Mouse (Mus musculus) limb, embryonic 10.5 days (tissue): ENCODE data around the gene Slc12a7. TPM values are rescaled to one million over a fixed set of nuclear protein-coding genes. Genes with fewer than 3 reads are reported as not detected.
A peak's percentile ranks its signal among the peaks of the same experiment; 100 is the strongest.

Source experiments
- DNase-seq: peaks from one replicate; pipeline ENCODE4 v3.0.0-alpha.2; 2017; ENCODE audit warnings: low spot score
- H3K27ac ChIP-seq: fragments of 300-500 bp; sonication (generic); 2 replicates; pipeline ENCODE4 v1.5.1; 2016; ENCODE audit warnings: mild to moderate bottlenecking
- H3K27me3 ChIP-seq: fragments of 300-500 bp; sonication (generic); 2 replicates; pipeline ENCODE4 v1.6.1; 2016; ENCODE audit warnings: low read depth, mild to moderate bottlenecking; ENCODE audit not compliant: poor library complexity, severe bottlenecking
- H3K36me3 ChIP-seq: fragments of 300-500 bp; sonication (generic); 2 replicates; pipeline ENCODE4 v1.6.1; 2016; ENCODE audit warnings: mild to moderate bottlenecking, moderate library complexity
- H3K4me1 ChIP-seq: fragments of 300-500 bp; sonication (generic); 2 replicates; pipeline ENCODE4 v1.6.1; 2016
- H3K4me3 ChIP-seq: fragments of 300-500 bp; sonication (generic); 2 replicates; pipeline ENCODE4 v1.5.1; 2016; ENCODE audit warnings: mild to moderate bottlenecking, moderate library complexity
- H3K9me3 ChIP-seq: fragments of 300-500 bp; sonication (generic); replicated peaks from 2 replicates; pipeline ENCODE4 v1.6.1; 2016; ENCODE audit warnings: mild to moderate bottlenecking
- WGBS: fragments of 180-500 bp; shearing (Covaris S2); methylation state at CpG from one replicate; pipeline ENCODE4 v1.1.7; 2016; 5-methylcytosine and 5-hydroxymethylcytosine counted together
- polyA plus RNA-seq: library from polyadenylated mRNA; unstranded; fragments of >200 nt; fragmentation: Nextera tagmentation; extraction: Ambion mirVana; gene quantifications from 2 replicates; pipeline ENCODE4 v1.2.1, GENCODE M21; 2016

Slc12a7 gene
- polyA plus RNA-seq: 49.5 and 59.6 TPM in 2 replicates

DNA sequence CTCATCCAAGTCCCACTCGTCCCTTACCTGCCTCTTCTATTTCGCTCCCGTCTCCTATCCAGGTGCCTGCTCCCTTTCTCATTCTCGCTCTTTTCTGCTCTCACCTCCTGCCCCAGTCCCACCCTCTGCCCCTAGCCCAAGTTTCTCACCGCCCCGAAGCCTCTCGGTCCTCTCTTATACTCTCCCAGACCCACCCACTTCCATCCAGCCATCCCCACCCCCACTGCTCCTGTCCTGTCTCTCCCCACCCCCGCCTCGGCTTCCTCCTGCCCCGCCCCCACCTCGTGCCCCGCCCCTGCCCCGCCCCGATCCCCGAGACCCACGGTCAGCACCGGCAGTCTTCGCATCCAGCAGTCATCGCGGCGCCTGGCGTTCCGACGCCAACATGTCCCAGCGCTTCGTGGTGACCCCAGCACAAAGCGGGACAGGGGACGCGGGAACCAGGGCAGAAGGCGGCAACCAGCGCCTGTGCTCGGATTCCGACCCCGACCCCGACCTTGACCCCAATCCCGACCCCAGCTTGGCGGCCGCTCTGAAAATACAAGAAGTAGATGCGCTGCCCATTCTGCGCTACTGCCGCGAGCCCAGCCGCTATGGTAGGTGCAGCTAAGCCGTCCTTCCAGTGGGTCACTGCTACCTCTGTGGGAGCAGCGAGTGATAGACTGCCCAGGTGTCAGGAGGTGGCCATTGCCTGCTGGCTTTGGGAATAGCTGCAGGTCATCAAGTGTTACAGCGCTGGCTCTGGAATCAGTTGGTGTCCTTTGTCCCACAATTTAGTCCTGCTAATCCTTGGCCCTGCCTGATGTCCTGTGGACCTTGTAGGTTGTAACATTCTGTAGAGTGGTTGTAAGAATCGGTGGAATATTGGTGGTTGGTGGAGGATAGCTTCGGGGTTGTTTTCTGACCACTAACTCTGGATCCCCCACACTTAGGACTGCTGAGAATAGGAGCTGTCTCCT, at the start of gene Slc12a7:
Gene Slc12a7 (plus strand): TSS at position 353 of the 959 bp plus-strand sequence.
- Histone ChIP-seq H3K27ac (peak within 1 kb of the TSS; percentile 78), H3K27me3 (peaks cover 57% of the 10 kb centered on the region), H3K36me3 (no peaks in the 10 kb centered on the region), H3K4me1 (peaks cover 14% of the 10 kb centered on the region), H3K9me3 (no peaks in the 10 kb centered on the region), H3K4me3 (peak within 1 kb of the TSS; percentile 62)
- WGBS: 4% methylated on average over 48 of the region's 48 CpGs
- peak; percentile 76 for DNase-seq

DNA sequence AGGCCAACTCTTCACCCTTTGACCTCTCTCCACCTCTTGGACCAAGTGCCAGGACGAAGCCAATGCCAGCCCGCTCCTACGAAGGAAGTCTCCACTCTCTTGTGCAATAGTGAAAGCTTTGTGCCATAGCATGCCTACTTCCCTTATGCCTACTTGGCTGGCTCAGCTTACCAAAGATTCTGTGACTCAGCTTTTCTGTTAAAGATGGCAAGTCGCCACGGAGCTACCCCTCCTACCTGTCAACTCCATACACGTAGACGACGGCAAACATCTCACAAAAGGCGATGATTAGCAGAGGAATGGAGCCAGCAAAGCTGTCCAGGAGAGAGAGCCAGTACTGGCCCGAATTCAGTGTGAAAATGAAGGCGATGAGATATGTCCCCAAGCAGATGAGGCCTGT, 49.2 kb upstream of the Slc12a7 start:
- H3K9me3 ChIP-seq: no peaks in the 10 kb centered on the region
- H3K4me3 ChIP-seq: no peak overlapping the region
- DNase-seq: no peak
- H3K27ac ChIP-seq: no peak overlapping the region
- H3K36me3 ChIP-seq: no peaks in the 10 kb centered on the region
- H3K4me1 ChIP-seq: no peaks in the 10 kb centered on the region
- WGBS: 93% methylated on average over 11 of the region's 11 CpGs
- no peaks in the 10 kb centered on the region for H3K27me3 ChIP-seq

DNA sequence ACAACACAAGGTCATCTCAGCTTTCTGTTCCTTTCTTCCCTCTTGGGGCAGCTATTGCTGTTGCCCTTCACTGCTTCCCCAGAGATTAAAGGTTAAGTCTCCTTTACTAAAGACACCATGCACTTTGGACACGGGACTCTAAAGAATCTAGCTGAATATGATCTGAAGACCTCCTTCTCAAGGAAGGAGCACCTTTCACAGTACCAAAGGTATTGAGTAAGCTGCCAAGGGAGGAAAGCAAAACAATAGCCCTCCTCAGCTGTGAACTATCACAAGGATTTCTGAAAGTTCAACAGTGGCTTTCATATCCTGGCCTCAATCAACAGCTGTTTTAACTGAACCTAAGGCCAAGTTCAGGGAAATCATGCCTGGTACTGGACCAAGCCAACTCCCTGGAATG, 48.5 kb upstream of the Slc12a7 start:
- DNase-seq: no peak
- no peak overlapping the region for H3K27ac ChIP-seq
- H3K4me3 ChIP-seq: no peak overlapping the region
- no peaks in the 10 kb centered on the region for H3K36me3 ChIP-seq
- no peaks in the 10 kb centered on the region for H3K9me3 ChIP-seq
- H3K27me3 ChIP-seq: no peaks in the 10 kb centered on the region
- no peaks in the 10 kb centered on the region for H3K4me1 ChIP-seq
- WGBS: 89% methylated on average over 1 of the region's 1 CpGs

- H3K4me1 ChIP-seq: no peaks in the 10 kb centered on the region
- 86% methylated on average over 6 of the region's 6 CpGs for WGBS
- H3K4me3 ChIP-seq: no peak overlapping the region
- no peak overlapping the region for H3K27ac ChIP-seq
- H3K36me3 ChIP-seq: no peaks in the 10 kb centered on the region
- no peaks in the 10 kb centered on the region for H3K27me3 ChIP-seq
- H3K9me3 ChIP-seq: no peaks in the 10 kb centered on the region
- DNase-seq: no peak
Observed at GRCm38 (mm10) chr13:73685502-73685901, 47.4 kb upstream of the Slc12a7 start.

DNA sequence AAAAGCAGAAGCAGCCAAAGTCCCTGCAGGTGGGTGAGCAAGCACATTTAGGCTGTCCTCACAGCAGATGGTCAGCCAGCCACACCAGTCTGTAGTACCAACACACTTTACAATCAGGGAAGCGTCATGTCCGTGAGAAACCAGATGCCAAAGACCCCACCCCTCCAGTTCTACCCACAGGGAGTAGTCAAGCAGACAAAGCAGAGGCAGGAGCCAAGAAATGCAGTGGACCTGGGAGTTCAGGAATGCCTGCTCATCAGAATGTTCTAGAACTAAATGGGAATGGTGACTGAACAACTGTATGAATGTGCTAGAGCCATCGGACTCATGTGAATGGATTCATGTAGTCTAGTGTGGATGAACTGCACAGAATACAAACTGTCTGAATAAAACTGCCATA, 45.3 kb upstream of the Slc12a7 start:
- no peak for DNase-seq
- no peak overlapping the region for H3K27ac ChIP-seq
- 67% methylated on average over 3 of the region's 3 CpGs for WGBS

GRCm38 (mm10) chr13:73688934-73689333, 44.0 kb upstream of the Slc12a7 start:
- H3K9me3 ChIP-seq: no peaks in the 10 kb centered on the region
- no peaks in the 10 kb centered on the region for H3K27me3 ChIP-seq
- H3K4me1 ChIP-seq: 0 out of 2 replicates have a peak, but pooled peaks cover 3% of the 10 kb centered on the region
- H3K27ac ChIP-seq: no peak overlapping the region
- WGBS: 82% methylated on average over 4 of the region's 4 CpGs
- no peak for DNase-seq
- H3K4me3 ChIP-seq: no peak overlapping the region
- no peaks in the 10 kb centered on the region for H3K36me3 ChIP-seq

More for the DNA sequence above, 45.3 kb upstream of the Slc12a7 start:
- Histone ChIP-seq H3K36me3 (no peaks in the 10 kb centered on the region), H3K4me1 (0 out of 2 replicates have a peak, but pooled peaks cover 3% of the 10 kb centered on the region), H3K9me3 (no peaks in the 10 kb centered on the region), H3K4me3 (no peak overlapping the region), H3K27me3 (no peaks in the 10 kb centered on the region)

DNA sequence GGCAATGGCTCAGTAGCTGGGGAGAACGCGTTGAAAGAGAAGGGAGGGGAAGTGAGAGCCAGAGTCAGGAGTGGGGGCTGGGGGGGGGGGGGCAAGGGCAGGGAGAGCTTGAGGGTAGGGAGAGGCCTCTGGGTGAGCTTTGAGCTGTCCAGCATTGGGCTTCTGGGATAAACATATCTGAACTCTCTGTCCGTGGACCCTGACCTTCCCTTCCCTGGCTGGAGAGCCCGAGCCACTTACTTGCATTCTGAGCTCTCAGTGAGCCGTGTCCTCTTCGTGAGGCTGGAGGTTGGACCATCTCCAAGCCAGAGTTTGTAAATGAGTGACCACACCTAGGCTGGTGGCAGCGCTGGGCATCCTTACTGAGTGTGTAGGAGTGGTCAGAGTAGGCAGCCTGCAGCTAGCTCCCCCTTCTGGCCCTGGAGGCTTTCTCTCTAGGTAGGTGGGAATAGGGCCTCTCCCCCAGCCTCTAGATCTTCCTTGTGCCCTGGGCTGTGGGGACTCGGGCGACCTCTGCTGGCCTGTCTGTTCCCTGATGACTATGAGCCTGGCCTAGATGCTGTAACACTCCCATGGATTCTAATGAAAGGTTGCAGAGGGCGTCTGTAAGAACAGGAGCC, 40.5 kb upstream of the Slc12a7 start:
- Histone ChIP-seq H3K27me3 (no peaks in the 10 kb centered on the region), H3K9me3 (no peaks in the 10 kb centered on the region), H3K4me1 (0 out of 2 replicates have a peak, but pooled peaks cover 3% of the 10 kb centered on the region), H3K4me3 (no peak overlapping the region), H3K36me3 (no peaks in the 10 kb centered on the region), H3K27ac (no peak overlapping the region)
- 39% methylated on average over 10 of the region's 10 CpGs for WGBS
- DNase-seq: peak; percentile 73

DNA sequence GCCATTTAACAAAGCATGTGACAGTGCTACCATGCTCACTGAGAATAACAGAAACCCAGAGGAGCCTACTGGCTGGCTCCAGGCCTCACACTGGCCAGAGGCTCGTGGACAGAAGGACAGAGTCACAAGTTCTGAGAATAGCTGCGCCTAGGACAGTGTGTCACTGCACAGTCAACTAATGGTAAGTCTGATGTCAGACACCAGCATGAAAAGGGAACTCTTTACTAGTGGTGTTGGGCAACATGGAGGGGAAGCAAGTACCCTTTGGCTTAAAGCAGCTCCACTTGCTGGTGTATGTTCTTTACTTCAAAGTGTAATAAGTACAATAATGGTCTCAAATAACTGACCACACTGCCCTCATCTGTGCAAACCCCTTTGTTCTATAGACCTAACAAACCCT, 39.6 kb upstream of the Slc12a7 start:
- no peak overlapping the region for H3K27ac ChIP-seq
- H3K4me1 ChIP-seq: 0 out of 2 replicates have a peak, but pooled peaks cover 3% of the 10 kb centered on the region
- WGBS: 71% methylated on average over 2 of the region's 2 CpGs
- DNase-seq: no peak
- H3K9me3 ChIP-seq: no peaks in the 10 kb centered on the region
- H3K4me3 ChIP-seq: no peak overlapping the region
- H3K36me3 ChIP-seq: no peaks in the 10 kb centered on the region
- H3K27me3 ChIP-seq: no peaks in the 10 kb centered on the region

DNA sequence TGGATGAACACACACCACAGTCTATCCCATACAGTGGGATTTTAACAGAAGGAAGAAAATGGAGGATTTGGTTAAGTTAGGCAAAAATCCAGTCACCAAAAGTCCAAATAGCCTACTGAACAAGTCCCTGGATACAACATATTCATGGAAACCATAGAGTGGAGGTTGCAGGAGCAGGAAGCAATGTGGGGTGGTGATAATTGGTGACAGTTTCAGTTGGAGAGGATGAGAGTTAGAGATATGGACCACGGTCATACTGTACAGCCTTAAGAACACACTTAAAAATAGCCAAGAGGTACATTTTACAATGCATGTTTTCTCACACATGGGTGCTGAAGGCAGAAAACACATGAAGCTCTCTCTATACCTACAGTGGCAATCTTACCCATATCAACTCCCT, 37.9 kb upstream of the Slc12a7 start:
- no peaks in the 10 kb centered on the region for H3K27me3 ChIP-seq
- no peak overlapping the region for H3K27ac ChIP-seq
- no peak for DNase-seq
- no peaks in the 10 kb centered on the region for H3K36me3 ChIP-seq
- H3K4me3 ChIP-seq: no peak overlapping the region
- 95% methylated on average over 1 of the region's 1 CpGs for WGBS
- 0 out of 2 replicates have a peak, but pooled peaks cover 3% of the 10 kb centered on the region for H3K4me1 ChIP-seq
- H3K9me3 ChIP-seq: no peaks in the 10 kb centered on the region

DNA sequence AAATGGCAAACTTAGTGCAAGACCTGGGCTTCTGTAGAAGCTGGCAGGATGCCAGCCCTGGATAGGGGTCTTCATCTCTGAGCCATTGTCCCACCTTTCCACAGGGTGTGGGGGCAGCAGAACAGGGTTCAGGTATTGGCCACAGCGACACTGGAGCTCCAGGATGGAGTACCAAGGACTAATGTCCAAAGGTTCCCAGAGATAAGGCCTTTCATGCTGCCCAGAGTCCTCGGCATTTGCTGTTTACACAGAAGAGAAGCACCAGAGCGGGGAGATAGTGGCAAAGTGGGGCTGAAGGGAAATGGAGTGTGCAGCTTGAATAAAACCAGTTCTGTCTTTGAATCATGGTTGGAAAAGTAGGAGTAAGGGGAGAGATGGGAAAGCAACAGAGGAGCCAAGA, 36.4 kb upstream of the Slc12a7 start:
- H3K27me3 ChIP-seq: no peaks in the 10 kb centered on the region
- no peak overlapping the region for H3K4me3 ChIP-seq
- H3K27ac ChIP-seq: no peak overlapping the region
- DNase-seq: no peak
- 85% methylated on average over 3 of the region's 3 CpGs for WGBS
- H3K9me3 ChIP-seq: no peaks in the 10 kb centered on the region
- H3K4me1 ChIP-seq: 0 out of 2 replicates have a peak, but pooled peaks cover 3% of the 10 kb centered on the region
- no peaks in the 10 kb centered on the region for H3K36me3 ChIP-seq

GRCm38 (mm10) chr13:73699714-73700113, 33.2 kb upstream of the Slc12a7 start:
- 93% methylated on average over 6 of the region's 6 CpGs for WGBS
- Histone ChIP-seq H3K4me1 (no peaks in the 10 kb centered on the region), H3K27me3 (no peaks in the 10 kb centered on the region), H3K4me3 (no peak overlapping the region), H3K27ac (no peak overlapping the region), H3K36me3 (no peaks in the 10 kb centered on the region), H3K9me3 (no peaks in the 10 kb centered on the region)
- DNase-seq: no peak

DNA sequence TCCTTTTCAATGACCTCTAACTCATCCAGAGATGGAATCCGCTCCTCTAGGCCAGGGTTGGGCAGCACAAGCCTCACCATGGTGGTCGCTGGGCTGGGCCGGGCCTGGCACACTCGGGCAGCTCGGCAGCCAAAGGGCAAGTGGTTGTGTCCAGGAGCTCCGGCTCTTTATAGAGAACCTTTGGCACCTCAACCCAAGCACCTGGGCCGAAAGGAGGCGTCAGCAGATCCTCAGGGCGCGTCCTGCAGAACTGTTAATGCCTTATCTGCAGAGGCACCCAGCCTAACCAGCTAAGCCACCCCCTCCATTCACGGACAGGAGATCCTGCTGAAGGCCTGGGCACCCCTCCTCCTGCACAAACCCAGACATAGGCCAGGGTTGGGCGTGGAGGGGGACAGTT, 32.3 kb upstream of the Slc12a7 start:
- Histone ChIP-seq H3K27ac (no peak overlapping the region), H3K27me3 (no peaks in the 10 kb centered on the region), H3K36me3 (no peaks in the 10 kb centered on the region), H3K9me3 (no peaks in the 10 kb centered on the region), H3K4me1 (no peaks in the 10 kb centered on the region), H3K4me3 (no peak overlapping the region)
- WGBS: 92% methylated on average over 12 of the region's 12 CpGs
- no peak for DNase-seq
